Mouse (Mus musculus) embryonic fibroblast, embryonic 13.5 days (primary cell): Measurements from ENCODE around the gene Polr1a.

Source experiments
- CTCF ChIP-seq: IDR thresholded peaks from 2 replicates; pipeline ENCODE4 v1.5.1; 2011; ENCODE audit warnings: mild to moderate bottlenecking, control low read depth, low read length, moderate library complexity, borderline replicate concordance; ENCODE audit not compliant: insufficient read depth
- POLR2A ChIP-seq: IDR thresholded peaks from 2 replicates; pipeline ENCODE4 v1.6.1; 2011; ENCODE audit warnings: low read depth, mild to moderate bottlenecking, control low read depth, low read length, moderate library complexity

DNA sequence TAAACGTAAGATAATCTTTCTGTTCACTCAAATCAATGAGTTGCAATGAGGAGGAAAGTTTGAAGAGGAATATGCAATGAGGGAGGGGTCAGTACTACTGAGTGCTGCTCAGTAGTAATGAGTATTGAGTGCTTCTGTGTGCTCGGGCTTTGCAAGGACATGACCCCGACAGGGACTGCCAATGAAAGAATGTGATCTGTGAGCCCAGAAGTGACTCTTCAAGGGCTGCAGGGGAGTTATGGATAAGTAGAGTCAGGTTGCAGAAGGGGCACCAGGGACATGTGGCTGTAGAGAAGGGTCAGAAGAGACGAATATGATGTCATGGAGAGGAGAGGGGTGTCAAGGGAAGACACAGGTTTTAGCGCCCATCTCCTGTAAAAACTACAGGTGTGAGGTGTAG is 23.5 kb downstream of the Polr1a start:
- no peak for TF ChIP-seq CTCF
- TF ChIP-seq POLR2A = no peak
